Mouse (Mus musculus): ENCODE results near the gene Parp3.

GRCm38 (mm10) chr9:106428719-106429220 is 48.0 kb downstream of the Parp3 start:
- TF ChIP-seq POLR2A (IDR thresholded peaks at IDR 0.05; ENCODE audit: borderline replicate concordance, extremely low read depth, low read depth, low read length) (no peak), CTCF (IDR thresholded peaks at IDR 0.05; ENCODE audit: insufficient read depth, low read length) (no peak)
